Mouse (Mus musculus): ENCODE measurements around the gene Mpp6.

DNA sequence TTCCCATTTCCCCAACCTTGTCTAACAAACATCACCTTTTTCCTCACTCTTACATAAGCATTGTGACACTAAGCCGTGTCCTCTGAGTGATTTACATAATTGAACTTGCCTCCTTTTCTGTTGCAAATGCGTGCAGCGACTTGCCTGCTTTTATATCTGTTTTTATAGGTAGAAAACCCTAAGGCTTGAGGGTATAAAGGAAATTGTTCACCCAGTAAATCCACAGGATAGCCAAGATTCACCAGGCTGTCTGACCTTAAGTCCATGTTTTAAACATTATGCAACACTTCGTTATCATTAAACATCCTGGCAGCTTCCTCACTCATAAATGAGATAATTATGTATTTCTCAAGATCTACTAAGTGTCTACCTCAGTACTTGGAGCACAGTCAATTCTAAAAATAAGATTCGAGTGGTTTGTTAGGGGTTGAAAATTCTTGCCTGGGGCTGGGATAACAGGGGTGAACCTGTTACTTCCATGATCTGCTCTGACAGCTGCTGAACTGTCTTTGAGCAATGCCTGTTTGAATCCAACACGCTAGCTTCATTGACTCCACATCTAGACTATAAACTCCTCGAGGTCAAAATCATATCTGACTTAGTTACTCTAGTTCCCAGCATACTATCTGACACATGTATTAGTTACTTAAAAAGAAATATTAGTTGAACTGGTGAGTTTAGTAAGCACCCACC, 18.4 kb upstream of the Mpp6 start:
- TF ChIP-seq EP300 (IDR thresholded peaks at IDR 0.05; ENCODE audit: insufficient read depth, low read depth, low read length) (no peak), POLR2A (IDR thresholded peaks at IDR 0.05; ENCODE audit: insufficient read depth, low read depth, low read length) (no peak)
